Mouse (Mus musculus) MEL (cell line): ENCODE results near the gene Gm8947. TPM values are rescaled to one million over a fixed set of nuclear protein-coding genes. Genes with fewer than 3 reads are reported as not detected.

Experiments
- DNase-seq: peaks from one replicate; pipeline ENCODE4 v3.0.0; 2011; ENCODE audit warnings: low read depth, low spot score
- H3K27ac ChIP-seq: 2 replicates; pipeline ENCODE4 v1.5.1; 2012; ENCODE audit warnings: low read depth, mild to moderate bottlenecking, control low read depth, low read length, moderate library complexity; ENCODE audit not compliant: control insufficient read depth
- H3K27me3 ChIP-seq, 2 experiments: fragments of 150-350 bp in 1 of 2; sonication (generic) in 1 of 2; 2 replicates each; pipeline ENCODE4 v1.6.1; 2012; ENCODE audit warnings: low read length in 2 of 2, mild to moderate bottlenecking in 2 of 2, improper control_type of control experiment in 1 of 2, moderate library complexity in 1 of 2; ENCODE audit not compliant: insufficient read depth in 2 of 2, control insufficient read depth in 1 of 2
- H3K36me3 ChIP-seq, 2 experiments: 2 replicates each; pipeline ENCODE4 v1.6.1; 2012 to 2014; ENCODE audit warnings: low read length in 2 of 2, improper control_type of control experiment in 1 of 2, inconsistent platforms in 1 of 2, mild to moderate bottlenecking in 1 of 2; ENCODE audit not compliant: insufficient read depth in 2 of 2, control insufficient read depth in 1 of 2
- H3K4me1 ChIP-seq, 2 experiments: fragments of 150-350 bp in 1 of 2; sonication (generic) in 1 of 2; 2 replicates each; pipeline ENCODE4 v1.6.1; 2012; ENCODE audit warnings: low read length in 2 of 2, improper control_type of control experiment in 1 of 2, mild to moderate bottlenecking in 1 of 2; ENCODE audit not compliant: insufficient read depth in 2 of 2, control insufficient read depth in 1 of 2
- H3K4me3 ChIP-seq, 2 experiments: fragments of 150-350 bp in 1 of 2; sonication (generic) in 1 of 2; 2 replicates each; pipeline ENCODE4 v1.5.1; 2012; ENCODE audit warnings: low read depth in 2 of 2, low read length in 2 of 2, mild to moderate bottlenecking in 2 of 2, moderate library complexity in 2 of 2, control low read depth in 1 of 2, improper control_type of control experiment in 1 of 2; ENCODE audit not compliant: control insufficient read depth in 1 of 2, insufficient read depth in 1 of 2
- H3K79me2 ChIP-seq: 2 replicates; pipeline ENCODE4 v1.6.1; 2012; ENCODE audit warnings: mild to moderate bottlenecking, low read length, moderate library complexity; ENCODE audit not compliant: control insufficient read depth, poor library complexity, insufficient read depth
- H3K9ac ChIP-seq: 2 replicates; pipeline ENCODE4 v1.6.1; 2012; ENCODE audit warnings: low read depth, mild to moderate bottlenecking, control low read depth, low read length, moderate library complexity; ENCODE audit not compliant: control insufficient read depth, poor library complexity, severe bottlenecking
- H3K9me3 ChIP-seq: fragments of 150-350 bp; sonication (generic); replicated peaks from 2 replicates; pipeline ENCODE4 v1.6.1; 2012; ENCODE audit warnings: mild to moderate bottlenecking, low read length, improper control_type of control experiment, moderate library complexity; ENCODE audit not compliant: insufficient read depth
- BHLHE40 ChIP-seq: IDR thresholded peaks from 2 replicates; pipeline ENCODE4 v1.6.1; 2012; ENCODE audit warnings: low read depth, mild to moderate bottlenecking, inconsistent platforms, low read length, improper control_type of control experiment, borderline replicate concordance
- GABPA ChIP-seq: IDR thresholded peaks from 2 replicates; pipeline ENCODE4 v1.6.1; 2012; ENCODE audit warnings: low read depth, mild to moderate bottlenecking, inconsistent platforms, low read length, improper control_type of control experiment, moderate library complexity
- GATA1 ChIP-seq: IDR thresholded peaks from 2 replicates; pipeline ENCODE4 v1.6.1; 2011; ENCODE audit warnings: low read depth, low read length, improper control_type of control experiment
- KAT2A ChIP-seq: conservative IDR thresholded peaks from 2 replicates; pipeline ENCODE4 v1.6.1; 2012; ENCODE audit warnings: low read depth, low read length, improper control_type of control experiment, inconsistent platforms
- MYB ChIP-seq: IDR thresholded peaks from 2 replicates; pipeline ENCODE4 v1.6.1; 2011; ENCODE audit warnings: mild to moderate bottlenecking, low read depth, low read length, improper control_type of control experiment
- NELFE ChIP-seq: IDR thresholded peaks from 2 replicates; pipeline ENCODE4 v1.6.1; 2011; ENCODE audit warnings: low read depth, low read length, improper control_type of control experiment
- NRF1 ChIP-seq: IDR thresholded peaks from 2 replicates; pipeline ENCODE4 v1.6.1; 2014; ENCODE audit warnings: low read depth, mild to moderate bottlenecking, inconsistent platforms, low read length, improper control_type of control experiment, moderate library complexity; ENCODE audit not compliant: poor library complexity, insufficient read depth, severe bottlenecking
- POLR2AphosphoS5 ChIP-seq: IDR thresholded peaks from 2 replicates; pipeline ENCODE4 v1.6.1; 2012; ENCODE audit warnings: low read depth, borderline replicate concordance, mild to moderate bottlenecking, inconsistent platforms, low read length, moderate library complexity, mixed read lengths
- SMC3 ChIP-seq: IDR thresholded peaks from 2 replicates; pipeline ENCODE4 v1.6.1; 2011; ENCODE audit warnings: low read depth, low read length, improper control_type of control experiment
- TBP ChIP-seq: IDR thresholded peaks from 2 replicates; pipeline ENCODE4 v1.8.0; 2011; ENCODE audit warnings: low read depth, low read length, improper control_type of control experiment
- UBTF ChIP-seq: IDR thresholded peaks from 2 replicates; pipeline ENCODE4 v1.6.1; 2012; ENCODE audit warnings: low read depth, mild to moderate bottlenecking, inconsistent platforms, low read length, improper control_type of control experiment, moderate library complexity, borderline replicate concordance; ENCODE audit not compliant: insufficient read depth
- ZC3H11A ChIP-seq: IDR thresholded peaks from 2 replicates; pipeline ENCODE4 v1.6.1; 2012; ENCODE audit warnings: low read depth, mild to moderate bottlenecking, inconsistent platforms, low read length, improper control_type of control experiment
- ZNF384 ChIP-seq: IDR thresholded peaks from 2 replicates; pipeline ENCODE4 v1.6.1; 2012; ENCODE audit warnings: low read depth, mild to moderate bottlenecking, inconsistent platforms, low read length, improper control_type of control experiment
- polyA plus RNA-seq, 2 experiments: library from polyadenylated mRNA; stranded (reverse) in 1 of 2; unstranded in 1 of 2; fragments of >175 nt in 1 of 2; fragments of >200 nt in 1 of 2; gene quantifications; 2 replicates each; pipeline versions ENCODE4 v1.2.1 to v1.2.4; 2012; ENCODE audit warnings: low replicate concordance in 2 of 2, low read depth in 1 of 2; ENCODE audit not compliant: insufficient read length in 2 of 2, insufficient read depth in 1 of 2, missing spikeins in 1 of 2
- total RNA-seq: library from RNA; depleted of rRNA; stranded (reverse); fragments of 300-350 nt; gene quantifications from 2 replicates; pipeline ENCODE4 v1.2.3, GENCODE M21; 2012

Gm8947 gene
- total and polyA plus RNA-seq, 3 experiments: 0.08 TPM; not detected in 2

DNA sequence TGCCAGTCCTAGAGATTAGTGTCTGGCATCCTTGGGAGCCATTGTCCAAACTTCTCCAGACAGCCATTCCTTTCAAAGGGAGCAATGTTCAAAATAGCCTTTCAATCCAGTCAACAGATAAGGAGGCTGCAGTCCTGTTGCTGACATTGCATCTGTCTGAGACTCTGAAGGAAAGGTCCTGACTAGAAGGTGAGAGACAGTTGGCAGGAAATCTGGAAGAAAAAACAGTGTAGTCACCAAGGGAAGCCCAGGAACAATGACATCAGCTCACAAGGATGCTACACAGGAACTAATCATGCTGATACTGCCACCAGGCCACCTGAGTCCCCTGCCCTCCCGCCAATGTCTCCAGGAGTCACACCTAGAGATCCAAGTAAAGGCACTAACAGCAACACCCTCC, 31.2 kb downstream of the Gm8947 start:
- Histone ChIP-seq H3K4me1 (peaks cover 3 to 8% of the 10 kb centered on the region in 2 experiments; a peak in 2 of 4 replicates), H3K36me3 (peaks cover 0 to 5% of the 10 kb centered on the region in 2 experiments; a peak in 2 of 4 replicates), H3K79me2 (no peaks in the 10 kb centered on the region), H3K9ac (no peak overlapping the region), H3K27me3 (no peaks in the 10 kb centered on the region), H3K27ac (no peak overlapping the region), H3K9me3 (no peaks in the 10 kb centered on the region), H3K4me3 (no peak overlapping the region)
- no peak for DNase-seq
- no peak for TF ChIP-seq POLR2AphosphoS5

- H3K36me3 ChIP-seq: peaks cover 0 to under 1% of the 10 kb centered on the region in 2 experiments; a peak in 2 of 4 replicates
- H3K4me3 ChIP-seq: no peak overlapping the region
- H3K9ac ChIP-seq: no peak overlapping the region
- H3K79me2 ChIP-seq: no peaks in the 10 kb centered on the region
- TF ChIP-seq UBTF (no peak), TBP (no peak), SMC3 (no peak), NELFE (no peak), ZNF384 (no peak), NRF1 (no peak), GATA1 (no peak), KAT2A (no peak), BHLHE40 (no peak)
- TF ChIP-seq, all 39 proteins: peak for 0
- Histone ChIP-seq H3K4me1 (peaks cover 0 to under 1% of the 10 kb centered on the region in 2 experiments; a peak in 1 of 4 replicates), H3K27ac (no peak overlapping the region), H3K9me3 (no peaks in the 10 kb centered on the region), H3K27me3 (no peaks in the 10 kb centered on the region)
- DNase-seq: no peak
Observed at GRCm38 (mm10) chr1:151224536-151224935, 32.4 kb downstream of the Gm8947 start.

- Histone ChIP-seq H3K9me3 (no peaks in the 10 kb centered on the region), H3K79me2 (no peaks in the 10 kb centered on the region), H3K9ac (no peak overlapping the region), H3K27me3 (no peaks in the 10 kb centered on the region), H3K27ac (no peak overlapping the region), H3K4me1 (no peaks in the 10 kb centered on the region)
- TF ChIP-seq ZC3H11A (no peak), MYB (no peak), NRF1 (no peak), GABPA (no peak)
- TF ChIP-seq, all 39 proteins: peak for 0
- DNase-seq: no peak
- no peaks in the 10 kb centered on the region for H3K36me3 ChIP-seq
- H3K4me3 ChIP-seq: no peak overlapping the region
Observed at GRCm38 (mm10) chr1:151227506-151227905, 35.3 kb downstream of the Gm8947 start.
